Mouse (Mus musculus) spleen, postnatal 0 days (tissue): ENCODE data around the gene Aldh3a2. TPM values are rescaled to one million over a fixed set of nuclear protein-coding genes. Genes with fewer than 3 reads are reported as not detected.

Source experiments
- polyA plus RNA-seq: library from polyadenylated mRNA; unstranded; fragments of >200 nt; fragmentation: Nextera tagmentation; extraction: Ambion mirVana; gene quantifications from 2 replicates; pipeline ENCODE4 v1.2.1, GENCODE M21; 2015

Gene Aldh3a2
- polyA plus RNA-seq: 11.4 and 16.1 TPM in 2 replicates

DNA sequence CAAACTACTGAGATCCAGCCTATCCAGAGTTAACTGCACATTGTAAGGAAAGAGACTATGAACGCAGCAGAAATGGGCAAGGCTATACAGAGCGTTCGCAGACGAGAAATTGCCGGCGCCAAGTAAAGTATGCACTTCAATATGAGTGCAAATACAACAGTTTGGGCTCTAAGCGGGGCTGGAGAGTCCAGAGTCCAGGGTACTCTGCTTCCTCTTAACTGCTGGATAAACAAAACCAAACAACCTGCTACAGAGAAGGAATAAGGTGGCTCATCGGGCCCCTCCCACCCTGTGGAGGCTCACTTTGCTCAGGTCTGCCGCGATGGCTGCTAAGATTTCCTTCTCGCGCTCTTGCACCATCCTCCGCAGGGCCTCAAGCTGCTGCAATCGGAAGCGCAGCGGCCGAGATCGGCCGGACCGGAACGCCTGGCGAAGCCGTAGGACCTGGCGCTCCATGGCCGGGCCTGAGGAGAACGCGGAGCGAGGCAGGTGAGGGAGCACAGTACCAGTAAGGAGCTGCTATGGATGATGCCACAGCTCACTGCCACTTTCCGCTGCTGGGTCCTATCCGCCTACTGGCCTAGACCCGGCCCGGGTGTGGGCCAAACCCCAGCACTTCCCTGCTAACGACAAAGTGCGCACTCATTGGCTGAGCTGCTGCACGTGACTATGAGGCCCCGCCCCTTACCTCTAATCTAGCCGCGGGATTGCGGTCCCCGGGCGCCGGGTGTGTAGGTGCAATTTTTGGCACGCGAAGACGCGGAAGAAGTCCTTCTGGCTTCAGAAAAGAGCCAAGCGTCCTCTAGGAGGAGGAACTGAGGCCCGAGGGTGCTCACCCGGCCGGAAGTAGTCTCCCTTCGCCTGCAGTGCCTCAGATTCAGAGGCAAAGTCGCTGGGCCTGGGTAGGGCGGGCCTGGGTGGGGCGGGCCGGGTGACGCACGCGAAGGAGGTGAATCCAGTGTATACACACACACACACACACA, at the start of gene Aldh3a2:
Aldh3a2 (minus strand) TSS at position 914 of the 983 bp plus-strand sequence.

DNA sequence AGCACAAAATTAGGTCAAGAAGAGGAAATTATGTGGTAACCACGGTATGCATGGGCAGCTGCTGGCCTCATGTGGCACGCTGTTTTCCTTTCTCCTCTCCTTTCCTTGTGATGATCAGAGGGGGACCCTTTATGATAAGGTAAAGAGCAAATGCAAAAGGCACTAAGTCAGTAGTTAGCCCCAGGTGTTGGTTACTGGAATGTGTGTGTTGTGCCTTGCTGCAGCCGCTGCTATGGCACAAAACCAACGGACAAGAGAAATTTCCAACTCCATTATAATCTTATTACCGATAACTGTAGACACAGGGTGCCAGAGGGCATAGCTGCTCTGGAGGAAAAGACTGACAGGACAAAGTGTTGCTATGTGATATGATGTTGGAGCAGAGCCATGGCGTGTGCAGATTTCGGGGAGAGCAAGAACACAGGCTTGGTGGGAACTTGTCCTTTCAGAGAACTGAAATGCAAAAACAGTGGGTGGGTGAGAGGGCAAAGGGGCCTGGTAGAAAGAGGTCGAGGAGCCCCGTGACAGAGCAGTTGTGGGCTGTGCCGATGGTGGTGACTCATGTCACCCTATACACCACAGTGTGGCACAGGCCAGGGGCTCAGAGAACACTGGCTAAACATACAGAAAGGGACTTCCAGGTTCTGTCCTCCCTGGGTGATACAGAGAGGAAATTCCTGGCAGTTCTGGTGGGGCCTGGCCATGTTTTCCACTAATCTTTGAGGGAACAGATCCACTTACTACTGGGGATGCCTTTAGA, 59.6 kb downstream of the Aldh3a2 start, which contains the start of gene Aldh3a1:
Aldh3a1 (plus strand) TSS at position 51 of the 760 bp plus-strand sequence.

DNA sequence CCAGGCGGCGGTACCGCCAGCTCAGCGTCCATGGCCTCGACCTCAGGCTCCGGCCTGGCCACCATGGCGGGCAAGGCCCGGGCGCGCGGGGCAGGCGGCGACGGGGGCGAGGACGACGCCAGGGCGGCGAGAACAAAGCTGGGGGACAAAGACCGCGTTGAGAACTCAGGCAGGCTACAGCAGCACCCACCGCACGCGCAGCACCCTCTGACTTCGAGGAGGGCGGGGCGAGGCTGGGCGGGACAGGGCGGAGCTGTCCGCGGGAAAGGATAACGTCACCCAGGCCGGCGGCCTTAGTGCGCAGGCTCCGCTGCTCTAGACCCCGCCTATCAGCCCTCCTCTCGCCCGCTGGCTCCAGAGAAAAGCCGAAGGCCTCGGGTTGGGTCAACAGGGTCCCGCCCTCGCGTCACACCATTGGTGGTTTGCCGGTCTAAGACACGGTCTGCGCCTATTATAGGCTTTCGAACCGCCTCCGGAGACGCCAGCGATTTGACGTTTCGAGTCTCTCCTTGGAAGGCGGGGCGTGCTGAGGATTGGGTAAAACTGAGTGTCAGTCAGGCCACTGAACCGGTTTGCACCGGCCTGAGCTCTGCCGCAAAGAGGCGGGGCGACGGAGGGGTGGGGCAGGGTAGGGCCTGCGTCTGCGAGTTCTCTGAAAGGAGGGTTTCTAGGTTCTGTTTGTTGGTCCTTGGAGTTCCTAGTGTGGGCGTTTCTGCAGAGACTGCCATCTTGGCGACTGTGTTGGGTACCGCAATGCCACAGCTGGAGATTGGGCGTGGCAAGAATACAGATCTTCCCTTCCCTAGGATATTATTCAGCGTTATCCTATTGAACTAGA, 92.2 kb downstream of the Aldh3a2 start, which contains the start of gene Usp22:
Usp22 (minus strand) TSS at position 235 of the 838 bp plus-strand sequence.

Other genes with a start within 250 kb of the Aldh3a2 start
- not detected in 2 replicates for gene Kcnj12, start 244.9 kb downstream of the Aldh3a2 start, polyA plus RNA-seq
- gene Tnfrsf13b, start 140.7 kb downstream of the Aldh3a2 start, polyA plus RNA-seq: 11.5 and 17.7 TPM in 2 replicates
- 15.8 and 20.8 TPM in 2 replicates for gene Usp22, start 92.4 kb downstream of the Aldh3a2 start, polyA plus RNA-seq
- gene Aldh3a1, start 59.9 kb downstream of the Aldh3a2 start, polyA plus RNA-seq: 0.19 TPM in 1 of 2 replicates, not detected in the other
- not detected in 2 replicates for gene Slc47a2, start 75.4 kb upstream of the Aldh3a2 start, polyA plus RNA-seq
- gene Slc47a1, start 110.9 kb upstream of the Aldh3a2 start, polyA plus RNA-seq: not detected in 2 replicates
- 0.13 and 0.22 TPM in 2 replicates for gene Rnf112, start 186.7 kb upstream of the Aldh3a2 start, polyA plus RNA-seq
- gene Mfap4, start 218.0 kb upstream of the Aldh3a2 start, polyA plus RNA-seq: 57.8 and 76.4 TPM in 2 replicates
- gene Mapk7, start 226.9 kb upstream of the Aldh3a2 start, polyA plus RNA-seq: 12.6 and 15.2 TPM in 2 replicates
- gene B9d1, start 237.7 kb upstream of the Aldh3a2 start, polyA plus RNA-seq: 3.7 and 4.8 TPM in 2 replicates